ENCODE assay signal across 31 mouse cellular contexts in the genomic region with DNA sequence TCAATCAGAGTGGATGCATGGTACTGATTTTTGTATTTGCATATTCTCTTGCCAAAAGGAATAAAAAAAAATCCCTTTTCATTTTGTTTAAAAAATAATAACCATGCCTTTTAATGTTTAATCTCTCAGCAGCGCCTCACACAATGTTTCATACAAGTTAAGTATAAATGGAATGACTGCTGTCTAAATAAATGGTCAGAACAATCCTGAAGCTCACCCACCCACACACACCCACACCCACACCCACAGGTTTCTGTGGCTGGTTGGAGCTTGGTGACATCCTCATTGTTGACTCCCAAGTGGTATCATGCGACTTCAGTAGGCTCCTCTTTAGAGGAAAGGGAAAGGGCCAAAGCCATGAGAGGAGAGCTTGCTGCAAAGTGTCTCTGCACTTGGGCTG.
"Had no signal": no experiment of that assay in that cellular context is flagged by ENCODE, and none has a peak within 500 bp of the region (broad histone marks: within the 10 kb centered on the region; RNA-seq: fewer than 3 reads in every experiment).

No protein-coding gene starts in this region.

- ATAC-seq: hindbrain, embryonic 16.5 days; hindbrain, postnatal 0 days; inflammation-experienced regulatory T-cells, adult 6 months; intestine, embryonic 15.5 days; intestine, embryonic 16.5 days; intestine, postnatal 0 days had no signal

- H3K4me2 ChIP-seq: heart, embryonic 11.5 days; heart, embryonic 12.5 days; heart, embryonic 13.5 days; heart, embryonic 15.5 days; hindbrain, embryonic 12.5 days; hindbrain, embryonic 13.5 days; hindbrain, embryonic 14.5 days; hindbrain, embryonic 15.5 days; intestine, embryonic 15.5 days; kidney, embryonic 15.5 days had no signal

- H3K4me1 ChIP-seq: hindbrain, embryonic 12.5 days; hindbrain, embryonic 13.5 days; hindbrain, embryonic 15.5 days; intestine, embryonic 15.5 days had no signal

- H3K9ac ChIP-seq: heart, embryonic 12.5 days; heart, embryonic 13.5 days; heart, embryonic 15.5 days; hindbrain, embryonic 12.5 days; hindbrain, embryonic 13.5 days; hindbrain, embryonic 14.5 days; hindbrain, embryonic 15.5 days; intestine, embryonic 15.5 days; kidney, embryonic 15.5 days had no signal

- H3K27me3 ChIP-seq: heart, embryonic 12.5 days; heart, embryonic 13.5 days; heart, embryonic 15.5 days; hindbrain, embryonic 12.5 days; hindbrain, embryonic 13.5 days; hindbrain, embryonic 15.5 days; intestine, embryonic 15.5 days; kidney, embryonic 15.5 days had no signal

- H3K36me3 ChIP-seq: heart, embryonic 10.5 days; heart, embryonic 12.5 days; heart, embryonic 13.5 days; heart, embryonic 15.5 days; hindbrain, embryonic 10.5 days; hindbrain, embryonic 12.5 days; hindbrain, embryonic 13.5 days; hindbrain, embryonic 15.5 days; intestine, embryonic 15.5 days; kidney, embryonic 15.5 days had no signal

- H3K4me3 ChIP-seq: heart, adult 2 months; heart, embryonic 10.5 days; heart, embryonic 12.5 days; heart, embryonic 13.5 days; heart, embryonic 15.5 days; hindbrain, embryonic 10.5 days; hindbrain, embryonic 12.5 days; hindbrain, embryonic 13.5 days; hindbrain, embryonic 15.5 days; intestine, embryonic 15.5 days; kidney, embryonic 15.5 days; layer of hippocampus, adult 2 months; left cerebral cortex, adult 2 months had no signal

- DNase-seq: heart, adult 2 months; heart, postnatal 10 days; heart, postnatal 36 days; heart, postnatal 4 days; kidney, adult 11 months; kidney, postnatal 10 days; kidney, postnatal 14 days; kidney, postnatal 25 days; kidney, postnatal 36 days; kidney, postnatal 4 days; layer of hippocampus, adult 9-11 months; layer of hippocampus, postnatal 36 days had no signal

- H3K27ac ChIP-seq: heart, adult 2 months; heart, embryonic 10.5 days; heart, embryonic 13.5 days; heart, embryonic 15.5 days; hindbrain, embryonic 10.5 days; hindbrain, embryonic 12.5 days; hindbrain, embryonic 13.5 days; hindbrain, embryonic 14.5 days; hindbrain, embryonic 15.5 days; hindbrain, postnatal 0 days; intestine, embryonic 15.5 days; layer of hippocampus, adult 2 months; left cerebral cortex, adult 2 months had no signal

- H3K9me3 ChIP-seq: heart, embryonic 10.5 days; heart, embryonic 12.5 days; heart, embryonic 13.5 days; heart, embryonic 15.5 days; hindbrain, embryonic 10.5 days; hindbrain, embryonic 12.5 days; hindbrain, embryonic 13.5 days; hindbrain, embryonic 15.5 days; intestine, embryonic 15.5 days; kidney, embryonic 15.5 days had no signal
